18 mouse cellular contexts compared by ENCODE assay signal in genomic region chr6:42790247-42790948, GRCm38 (mm10). TPM values are rescaled to one million over a fixed set of nuclear protein-coding genes. Genes with fewer than 3 reads are reported as not detected.
DNase-seq lines count a peak whose midpoint lies in the region; ATAC-seq lines count a peak whose summit lies in the region.
"Had no signal": no experiment of that assay in that cellular context is flagged by ENCODE, and none has a peak within 500 bp of the region (broad histone marks: within the 10 kb centered on the region; RNA-seq: fewer than 3 reads in every experiment).

No protein-coding gene starts in this region.

- H3K4me3 ChIP-seq in midbrain, embryonic 11.5 days (ENCODE audit: low read depth, low read length) = no peak overlapping the region
- no peak overlapping the region for H3K4me3 ChIP-seq in midbrain, embryonic 10.5 days
- no peak overlapping the region for H3K4me3 ChIP-seq in hindbrain, embryonic 16.5 days (ENCODE audit: low read length)
- H3K4me3 ChIP-seq: embryonic facial prominence, embryonic 15.5 days; neural tube, embryonic 13.5 days had no signal

- WGBS in midbrain, embryonic 11.5 days = 41% methylated on average over 4 of the region's 4 CpGs
- WGBS in midbrain, embryonic 10.5 days = 48% methylated on average over 4 of the region's 4 CpGs
- WGBS in hindbrain, embryonic 16.5 days = 50% methylated on average over 4 of the region's 4 CpGs

- no peaks in the 10 kb centered on the region for H3K36me3 ChIP-seq in midbrain, embryonic 11.5 days (ENCODE audit: control insufficient read depth, insufficient read depth, low read length)
- no peaks in the 10 kb centered on the region for H3K36me3 ChIP-seq in midbrain, embryonic 10.5 days
- H3K36me3 ChIP-seq in hindbrain, embryonic 16.5 days (ENCODE audit: control insufficient read depth, insufficient read depth, low read length) = no peaks in the 10 kb centered on the region
- H3K36me3 ChIP-seq: embryonic facial prominence, embryonic 15.5 days; neural tube, embryonic 13.5 days had no signal

- no peaks in the 10 kb centered on the region for H3K27me3 ChIP-seq in midbrain, embryonic 11.5 days (ENCODE audit: control insufficient read depth, insufficient read depth, low read length)
- no peaks in the 10 kb centered on the region for H3K27me3 ChIP-seq in midbrain, embryonic 10.5 days (ENCODE audit: low read depth, poor library complexity, severe bottlenecking)
- no peaks in the 10 kb centered on the region for H3K27me3 ChIP-seq in hindbrain, embryonic 16.5 days (replicated peaks; ENCODE audit: control insufficient read depth, insufficient read depth, low read length)
- H3K27me3 ChIP-seq: embryonic facial prominence, embryonic 15.5 days; neural tube, embryonic 13.5 days had no signal

- no peak overlapping the region for H3K9ac ChIP-seq in midbrain, embryonic 11.5 days (ENCODE audit: low read length)
- no peak overlapping the region for H3K9ac ChIP-seq in hindbrain, embryonic 16.5 days (ENCODE audit: low read depth, low read length)
- H3K9ac ChIP-seq: embryonic facial prominence, embryonic 15.5 days; neural tube, embryonic 13.5 days had no signal

- H3K27ac ChIP-seq in midbrain, embryonic 11.5 days (ENCODE audit: low read depth, low read length) = no peak overlapping the region
- no peak overlapping the region for H3K27ac ChIP-seq in midbrain, embryonic 10.5 days (replicated peaks)
- H3K27ac ChIP-seq in hindbrain, embryonic 16.5 days (ENCODE audit: low read depth, low read length) = no peak overlapping the region
- H3K27ac ChIP-seq: embryonic facial prominence, embryonic 15.5 days; neural tube, embryonic 13.5 days had no signal

- H3K9me3 ChIP-seq in midbrain, embryonic 11.5 days (ENCODE audit: control insufficient read depth, low read length) = no peaks in the 10 kb centered on the region
- H3K9me3 ChIP-seq in midbrain, embryonic 10.5 days (replicated peaks) = no peaks in the 10 kb centered on the region
- H3K9me3 ChIP-seq in hindbrain, embryonic 16.5 days (ENCODE audit: control insufficient read depth, low read length) = no peaks in the 10 kb centered on the region
- H3K9me3 ChIP-seq: embryonic facial prominence, embryonic 15.5 days; neural tube, embryonic 13.5 days had no signal

- H3K4me1 ChIP-seq in midbrain, embryonic 11.5 days (ENCODE audit: control insufficient read depth, insufficient read depth, low read length) = no peaks in the 10 kb centered on the region
- H3K4me1 ChIP-seq in midbrain, embryonic 10.5 days = no peaks in the 10 kb centered on the region
- no peaks in the 10 kb centered on the region for H3K4me1 ChIP-seq in hindbrain, embryonic 16.5 days (ENCODE audit: control insufficient read depth, insufficient read depth, low read depth, low read length)
- H3K4me1 ChIP-seq: embryonic facial prominence, embryonic 15.5 days; neural tube, embryonic 13.5 days had no signal

- no peak overlapping the region for H3K4me2 ChIP-seq in midbrain, embryonic 11.5 days
- H3K4me2 ChIP-seq in hindbrain, embryonic 16.5 days (ENCODE audit: low read length) = no peak overlapping the region
- H3K4me2 ChIP-seq: embryonic facial prominence, embryonic 15.5 days; neural tube, embryonic 13.5 days had no signal

- ATAC-seq in midbrain, embryonic 11.5 days (ENCODE audit: low FRiP score) = peak; percentile 59; the same call in 1 of the 2 replicates
- ATAC-seq in hindbrain, embryonic 16.5 days = peak; percentile 69

- peak; percentile 2 for DNase-seq in embryo, embryonic 10.5 days (ENCODE audit: low spot score)
- DNase-seq in embryo, embryonic 10 days (ENCODE audit: low spot score) = no peak
- no peak for DNase-seq in midbrain, embryonic 11.5 days (ENCODE audit: low spot score, missing footprints)
- DNase-seq in midbrain, embryonic 10.5 days (ENCODE audit: low spot score) = no peak
- DNase-seq in retina, postnatal 1 day = peak; percentile 25
- no peak for DNase-seq in frontal cortex, postnatal 36 days (ENCODE audit: low spot score in 2 of 2)
- DNase-seq in ovary, postnatal 36 days (ENCODE audit: low spot score) = no peak
- DNase-seq: adrenal gland, postnatal 36 days; cerebellum, adult 18-20 months; kidney, adult 2 months; lung, postnatal 36 days; thymus, adult 18-20 months had no signal

RNA-seq across cellular contexts. Expression of gene Olfr452, which starts 5.5 kb away (rescaled TPM):
- not detected in 2 replicates for polyA plus RNA-seq in midbrain, embryonic 11.5 days (2014; fragmentation: Nextera tagmentation; extraction: Ambion mirVana)
- polyA plus RNA-seq in midbrain, embryonic 10.5 days (2016; fragmentation: Nextera tagmentation; extraction: Ambion mirVana) = not detected in 2 replicates
- polyA plus RNA-seq in hindbrain, embryonic 16.5 days (2015; fragmentation: Nextera tagmentation; extraction: Ambion mirVana) = not detected in 2 replicates
- polyA plus RNA-seq: heart, postnatal 0 days; kidney, adult 2 months; liver, adult 2 months; neural tube, embryonic 13.5 days; small intestine, adult 2 months had no signal

RNA-seq across cellular contexts. Expression of gene Olfr450, which starts 21.3 kb away (rescaled TPM):
- not detected in 2 replicates for polyA plus RNA-seq in midbrain, embryonic 11.5 days (2014; fragmentation: Nextera tagmentation; extraction: Ambion mirVana)
- not detected in 2 replicates for polyA plus RNA-seq in midbrain, embryonic 10.5 days (2016; fragmentation: Nextera tagmentation; extraction: Ambion mirVana)
- polyA plus RNA-seq in hindbrain, embryonic 16.5 days (2015; fragmentation: Nextera tagmentation; extraction: Ambion mirVana) = not detected in 2 replicates
- polyA plus RNA-seq: embryonic facial prominence, embryonic 15.5 days; heart, postnatal 0 days; kidney, adult 2 months; liver, adult 2 months; neural tube, embryonic 13.5 days; small intestine, adult 2 months had no signal

RNA-seq across cellular contexts. Expression of gene Olfr38, which starts 34.2 kb away (rescaled TPM):
- polyA plus RNA-seq in midbrain, embryonic 11.5 days (2014; fragmentation: Nextera tagmentation; extraction: Ambion mirVana) = not detected in 2 replicates
- not detected in 2 replicates for polyA plus RNA-seq in midbrain, embryonic 10.5 days (2016; fragmentation: Nextera tagmentation; extraction: Ambion mirVana)
- not detected in 2 replicates for polyA plus RNA-seq in hindbrain, embryonic 16.5 days (2015; fragmentation: Nextera tagmentation; extraction: Ambion mirVana)
- polyA plus RNA-seq: embryonic facial prominence, embryonic 15.5 days; heart, postnatal 0 days; kidney, adult 2 months; liver, adult 2 months; neural tube, embryonic 13.5 days; small intestine, adult 2 months had no signal

RNA-seq across cellular contexts. Expression of gene Olfr449, which starts 43.8 kb away (rescaled TPM):
- polyA plus RNA-seq in midbrain, embryonic 11.5 days (2014; fragmentation: Nextera tagmentation; extraction: Ambion mirVana) = not detected in 2 replicates
- not detected in 2 replicates for polyA plus RNA-seq in midbrain, embryonic 10.5 days (2016; fragmentation: Nextera tagmentation; extraction: Ambion mirVana)
- not detected in 2 replicates for polyA plus RNA-seq in hindbrain, embryonic 16.5 days (2015; fragmentation: Nextera tagmentation; extraction: Ambion mirVana)
- polyA plus RNA-seq: heart, postnatal 0 days; kidney, adult 2 months; liver, adult 2 months; neural tube, embryonic 13.5 days; small intestine, adult 2 months had no signal

RNA-seq across cellular contexts. Expression of gene Olfr453, which starts 51.2 kb away (rescaled TPM):
- polyA plus RNA-seq in midbrain, embryonic 11.5 days (2014; fragmentation: Nextera tagmentation; extraction: Ambion mirVana) = not detected in 2 replicates
- polyA plus RNA-seq in midbrain, embryonic 10.5 days (2016; fragmentation: Nextera tagmentation; extraction: Ambion mirVana) = not detected in 2 replicates
- polyA plus RNA-seq in hindbrain, embryonic 16.5 days (2015; fragmentation: Nextera tagmentation; extraction: Ambion mirVana) = not detected in 2 replicates
- polyA plus RNA-seq: heart, postnatal 0 days; kidney, adult 2 months; liver, adult 2 months; neural tube, embryonic 13.5 days; small intestine, adult 2 months had no signal

Comparison
In these comparisons a context has a peak if more than half of its experiments do, and no peak if none do; other contexts are left out.
1. DNase-seq: peak in embryo, embryonic 10.5 days (single experiment) and retina, postnatal 1 day (single experiment); none in embryo, embryonic 10 days (single experiment), midbrain, embryonic 11.5 days (single experiment), midbrain, embryonic 10.5 days (single experiment), frontal cortex, postnatal 36 days (0 of 2) and ovary, postnatal 36 days (single experiment).